ENCODE assay signal across 24 mouse cellular contexts in the genomic region with DNA sequence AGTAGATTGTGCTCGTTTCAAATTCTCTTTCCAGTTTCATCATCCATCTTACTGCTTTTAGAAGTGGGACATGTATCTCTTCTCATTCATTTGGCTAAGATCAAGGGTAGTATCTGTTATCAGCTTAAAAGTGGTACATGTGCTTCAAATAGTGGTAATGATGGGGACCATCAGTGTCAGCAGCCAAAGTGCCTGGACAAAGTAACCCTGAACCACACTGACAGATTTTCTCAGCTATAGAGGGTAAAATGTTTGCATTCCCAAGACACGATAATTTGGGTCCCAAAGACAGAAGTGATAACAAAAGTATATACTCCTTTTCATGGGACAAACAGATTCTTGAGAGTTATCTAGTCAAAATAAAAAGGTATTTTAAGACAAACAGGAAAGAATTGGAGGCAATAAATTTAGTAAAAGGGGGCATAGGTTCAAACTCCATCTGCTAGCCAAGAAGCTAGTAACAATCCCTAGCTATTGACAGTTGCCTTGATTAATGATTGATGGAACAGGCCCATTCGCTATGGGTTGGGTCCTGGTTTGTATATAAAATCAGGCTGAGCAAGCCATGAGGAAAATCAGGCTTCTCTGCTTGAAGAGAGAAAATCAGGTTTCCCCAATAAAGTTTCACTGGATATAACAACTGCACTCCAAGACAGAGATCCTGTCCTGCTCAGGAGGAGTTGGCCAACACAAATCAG.
A peak's percentile ranks its signal among the peaks of the same experiment; 100 is the strongest.
DNase-seq lines count a peak whose midpoint lies in the region; ATAC-seq lines count a peak whose summit lies in the region.
"Had no signal": no experiment of that assay in that cellular context is flagged by ENCODE, and none has a peak within 500 bp of the region (broad histone marks: within the 10 kb centered on the region; RNA-seq: fewer than 3 reads in every experiment).

No protein-coding gene starts in this region.

- H3K4me2 ChIP-seq in kidney, embryonic 15.5 days, result no peak overlapping the region
- H3K4me2 ChIP-seq in intestine, embryonic 14.5 days (ENCODE audit: low read length), result no peak overlapping the region
- no peak overlapping the region for H3K4me2 ChIP-seq in intestine, embryonic 16.5 days (ENCODE audit: low read depth, low read length)
- H3K4me2 ChIP-seq: embryonic facial prominence, embryonic 12.5 days; forebrain, embryonic 13.5 days; forebrain, embryonic 15.5 days had no signal

- no peaks in the 10 kb centered on the region for H3K4me1 ChIP-seq in kidney, embryonic 15.5 days
- H3K4me1 ChIP-seq in intestine, embryonic 14.5 days (replicated peaks; ENCODE audit: control insufficient read depth, insufficient read depth, low read length), result no peaks in the 10 kb centered on the region
- no peaks in the 10 kb centered on the region for H3K4me1 ChIP-seq in intestine, embryonic 16.5 days (ENCODE audit: control insufficient read depth, insufficient read depth, low read length)
- H3K4me1 ChIP-seq: embryonic facial prominence, embryonic 12.5 days; forebrain, embryonic 13.5 days; forebrain, embryonic 15.5 days had no signal

- 62% methylated on average over 3 of the region's 3 CpGs for WGBS in kidney, embryonic 15.5 days
- 33% methylated on average over 3 of the region's 3 CpGs for WGBS in intestine, embryonic 14.5 days
- 30% methylated on average over 3 of the region's 3 CpGs for WGBS in intestine, embryonic 16.5 days

- H3K4me3 ChIP-seq in kidney, embryonic 15.5 days (replicated peaks), result no peak overlapping the region
- no peak overlapping the region for H3K4me3 ChIP-seq in intestine, embryonic 14.5 days (ENCODE audit: low read depth, low read length)
- H3K4me3 ChIP-seq in intestine, embryonic 16.5 days (ENCODE audit: low read length), result no peak overlapping the region
- H3K4me3 ChIP-seq: embryonic facial prominence, embryonic 10.5 days; embryonic facial prominence, embryonic 12.5 days; forebrain, embryonic 13.5 days; forebrain, embryonic 15.5 days had no signal

- no peaks in the 10 kb centered on the region for H3K9me3 ChIP-seq in kidney, embryonic 15.5 days (replicated peaks)
- no peaks in the 10 kb centered on the region for H3K9me3 ChIP-seq in intestine, embryonic 14.5 days (ENCODE audit: control insufficient read depth, low read length)
- H3K9me3 ChIP-seq in intestine, embryonic 16.5 days (ENCODE audit: control insufficient read depth, low read length), result no peaks in the 10 kb centered on the region
- H3K9me3 ChIP-seq: embryonic facial prominence, embryonic 10.5 days; embryonic facial prominence, embryonic 12.5 days; forebrain, embryonic 13.5 days; forebrain, embryonic 15.5 days had no signal

- H3K9ac ChIP-seq in kidney, embryonic 15.5 days, result no peak overlapping the region
- H3K9ac ChIP-seq in intestine, embryonic 14.5 days (ENCODE audit: low read length), result no peak overlapping the region
- H3K9ac ChIP-seq in intestine, embryonic 16.5 days (ENCODE audit: low read depth, low read length), result no peak overlapping the region
- H3K9ac ChIP-seq: embryonic facial prominence, embryonic 12.5 days; forebrain, embryonic 13.5 days; forebrain, embryonic 15.5 days had no signal

- H3K27me3 ChIP-seq in kidney, embryonic 15.5 days, result no peaks in the 10 kb centered on the region
- H3K27me3 ChIP-seq in intestine, embryonic 14.5 days (replicated peaks; ENCODE audit: control insufficient read depth, insufficient read depth, low read length), result no peaks in the 10 kb centered on the region
- no peaks in the 10 kb centered on the region for H3K27me3 ChIP-seq in intestine, embryonic 16.5 days (replicated peaks; ENCODE audit: control insufficient read depth, insufficient read depth, low read length)
- H3K27me3 ChIP-seq: CH12.LX; embryonic facial prominence, embryonic 12.5 days; forebrain, embryonic 13.5 days; forebrain, embryonic 15.5 days; Patski had no signal

- ATAC-seq in kidney, embryonic 15.5 days (replicated peaks; ENCODE audit: low FRiP score), result 0 out of 2 replicates have a peak, but pooled peaks have one; percentile 43
- ATAC-seq in intestine, embryonic 14.5 days (replicated peaks; ENCODE audit: low FRiP score, low TSS enrichment, low read depth), result peak; percentile 63
- peak; percentile 94 for ATAC-seq in intestine, embryonic 16.5 days
- ATAC-seq: activated CD4-positive, CD25-positive, alpha-beta regulatory T cell, adult 4 months; CD4-positive, CD25-positive, alpha-beta regulatory T cell, adult 4 months; forebrain, embryonic 13.5 days; forebrain, embryonic 15.5 days; Patski had no signal

- H3K36me3 ChIP-seq in kidney, embryonic 15.5 days, result no peaks in the 10 kb centered on the region
- H3K36me3 ChIP-seq in intestine, embryonic 14.5 days (ENCODE audit: control insufficient read depth, insufficient read depth, low read length), result no peaks in the 10 kb centered on the region
- H3K36me3 ChIP-seq in intestine, embryonic 16.5 days (ENCODE audit: control insufficient read depth, insufficient read depth, low read length), result no peaks in the 10 kb centered on the region
- H3K36me3 ChIP-seq: embryonic facial prominence, embryonic 10.5 days; embryonic facial prominence, embryonic 12.5 days; forebrain, embryonic 15.5 days; G1E had no signal

- no peak overlapping the region for H3K27ac ChIP-seq in kidney, embryonic 15.5 days
- H3K27ac ChIP-seq in intestine, embryonic 14.5 days (ENCODE audit: low read depth), result no peak overlapping the region
- no peak overlapping the region for H3K27ac ChIP-seq in intestine, embryonic 16.5 days (ENCODE audit: low read length)
- H3K27ac ChIP-seq: embryonic facial prominence, embryonic 10.5 days; embryonic facial prominence, embryonic 12.5 days; forebrain, embryonic 13.5 days; forebrain, embryonic 15.5 days had no signal

- no peak for DNase-seq in kidney, adult 11 months
- DNase-seq in intestine, embryonic 14.5 days (ENCODE audit: low spot score), result no peak
- no peak for DNase-seq in thymus, postnatal 25 days
- DNase-seq in layer of hippocampus, postnatal 25 days (ENCODE audit: extremely low spot score in 1 of 2, low spot score in 1 of 2), result no peak
- DNase-seq: adrenal gland, adult 8-10 months; adrenal gland, postnatal 14 days; adrenal gland, postnatal 36 days; B cell, adult 2 months; cerebellum, adult 11-12 months; cerebellum, adult 2 months; cerebellum, adult 9-10 months; cerebellum, postnatal 10 days; cerebellum, postnatal 25 days had no signal

Comparison
In these comparisons a context has a peak if more than half of its experiments do, and no peak if none do; other contexts are left out.
1. ATAC-seq: peak in every context shown above with its lines; median percentile 94 in intestine, embryonic 16.5 days; 63 in intestine, embryonic 14.5 days; 43 in kidney, embryonic 15.5 days.